Mouse (Mus musculus): Measurements from ENCODE around the gene Ankrd44.

GRCm38 (mm10) chr1:54923366-54924308 is 2.5 kb downstream of the Ankrd44 start:
- TF ChIP-seq POLR2A (IDR thresholded peaks at IDR 0.05; ENCODE audit: insufficient read length, low read depth) (no peak), USF1 (IDR thresholded peaks at IDR 0.05; ENCODE audit: low read depth) (no peak), E2F4 (IDR thresholded peaks at IDR 0.05; ENCODE audit: insufficient read depth) (no peak), MAX (IDR thresholded peaks at IDR 0.05; ENCODE audit: low read depth) (no peak), SRF (IDR thresholded peaks at IDR 0.05; ENCODE audit: control insufficient read depth, insufficient read length, low read depth) (no peak), CEBPB (IDR thresholded peaks at IDR 0.05; ENCODE audit: insufficient read depth, poor library complexity, severe bottlenecking) (no peak)

All from myocyte (in vitro differentiated cells).